ENCODE assay signal across 10 mouse cellular contexts in genomic region chr14:47087669-47088250, GRCm38 (mm10).
DNase-seq lines count a peak whose midpoint lies in the region; ATAC-seq and TF ChIP-seq lines count a peak whose summit lies in the region.
"Had no signal": no experiment of that assay in that cellular context is flagged by ENCODE, and none has a peak within 500 bp of the region (broad histone marks: within the 10 kb centered on the region; RNA-seq: fewer than 3 reads in every experiment).

No protein-coding gene starts in this region.

- H3K4me1 ChIP-seq in heart, adult 2 months (ENCODE audit: control insufficient read depth, insufficient read depth, low read length) = peaks cover 5% of the 10 kb centered on the region
- peaks cover 17% of the 10 kb centered on the region for H3K4me1 ChIP-seq in liver, embryonic 12.5 days

- H3K79me2 ChIP-seq in heart, adult 2 months (replicated peaks; ENCODE audit: control insufficient read depth, insufficient read depth, low read length) = no peaks in the 10 kb centered on the region

- peak overlapping the region; percentile 91 for H3K27ac ChIP-seq in heart, adult 2 months
- H3K27ac ChIP-seq in liver, embryonic 12.5 days = no peak overlapping the region
- H3K27ac ChIP-seq: intestine, embryonic 15.5 days; macrophage; neural tube, embryonic 13.5 days had no signal

- no peaks in the 10 kb centered on the region for H3K9me3 ChIP-seq in liver, embryonic 12.5 days (replicated peaks)
- H3K9me3 ChIP-seq: intestine, embryonic 15.5 days; neural tube, embryonic 13.5 days had no signal

- intact Hi-C loops in heart, adult 2 months (cut with DNase I) = loop anchor here (1.0 to 5.0 kb wide), 4 partner anchors 87 to 255 kb away; partner anchors contain the start of genes Cgrrf1 and Gch1
- intact Hi-C loops in heart, postnatal 14 days (cut with DNase I) = loop anchor here (2.0 to 10.0 kb wide), 4 partner anchors 87 to 307 kb away; partner anchors contain the start of gene Cgrrf1

- 0 out of 2 replicates have a peak, but pooled peaks have one; percentile 23 for ATAC-seq in liver, embryonic 12.5 days
- 0 out of 2 replicates have a peak, but pooled peaks have one; percentile 1 for ATAC-seq in common myeloid progenitor, adult 5-6 weeks (replicated peaks; ENCODE audit: low read depth, poor library complexity, severe bottlenecking)

- TF ChIP-seq CTCF in heart, adult 2 months (IDR thresholded peaks at IDR 0.05) = no peak

- no peak for DNase-seq in heart, adult 2 months
- no peak for DNase-seq in heart, postnatal 14 days
- no peak for DNase-seq in liver
- DNase-seq in heart, postnatal 4 days = peak; percentile 19
- no peak for DNase-seq in embryo, embryonic 11 days

- no peak overlapping the region for H3K4me3 ChIP-seq in heart, adult 2 months
- H3K4me3 ChIP-seq in liver, embryonic 12.5 days = no peak overlapping the region

- H3K27me3 ChIP-seq in heart, adult 2 months (ENCODE audit: control insufficient read depth, insufficient read depth, low read length) = no peaks in the 10 kb centered on the region
- H3K27me3 ChIP-seq in liver, embryonic 12.5 days (replicated peaks) = peaks cover 17% of the 10 kb centered on the region; the same call in 1 of the 2 replicates
- H3K27me3 ChIP-seq: intestine, embryonic 15.5 days; neural tube, embryonic 13.5 days had no signal

- peaks cover 4% of the 10 kb centered on the region; the same call in 1 of the 2 replicates for H3K36me3 ChIP-seq in heart, adult 2 months (ENCODE audit: control insufficient read depth, insufficient read depth, low read length)
- no peaks in the 10 kb centered on the region for H3K36me3 ChIP-seq in liver, embryonic 12.5 days
- H3K36me3 ChIP-seq: intestine, embryonic 15.5 days; neural tube, embryonic 13.5 days had no signal

- TF ChIP-seq POLR2A in heart, adult 2 months (IDR thresholded peaks at IDR 0.05; ENCODE audit: insufficient read depth, low read depth, low read length) = no peak

- H3K4me2 ChIP-seq in liver, embryonic 12.5 days = peak overlapping the region; percentile 66; the same call in 1 of the 2 replicates

- WGBS in heart, adult 2 months = 74% methylated on average over 12 of the region's 12 CpGs
- WGBS in liver, embryonic 12.5 days (ENCODE audit: insufficient replicate concordance) = 61% methylated on average over 12 of the region's 12 CpGs

- TF ChIP-seq EP300 in heart, adult 2 months (IDR thresholded peaks at IDR 0.05; ENCODE audit: insufficient read depth, low read depth, low read length) = no peak

- H3K9ac ChIP-seq in heart, adult 2 months (ENCODE audit: low read depth, low read length) = peak overlapping the region; percentile 32
- no peak overlapping the region for H3K9ac ChIP-seq in liver, embryonic 12.5 days
